Mouse (Mus musculus) MEL (cell line): ENCODE results near the gene Pde11a. TPM values are rescaled to one million over a fixed set of nuclear protein-coding genes. Genes with fewer than 3 reads are reported as not detected.

Experiments
- DNase-seq: peaks from one replicate; pipeline ENCODE4 v3.0.0; 2011; ENCODE audit warnings: low read depth, low spot score
- H3K27ac ChIP-seq: 2 replicates; pipeline ENCODE4 v1.5.1; 2012; ENCODE audit warnings: low read depth, mild to moderate bottlenecking, control low read depth, low read length, moderate library complexity; ENCODE audit not compliant: control insufficient read depth
- H3K27me3 ChIP-seq, 2 experiments: fragments of 150-350 bp in 1 of 2; sonication (generic) in 1 of 2; 2 replicates each; pipeline ENCODE4 v1.6.1; 2012; ENCODE audit warnings: low read length in 2 of 2, mild to moderate bottlenecking in 2 of 2, improper control_type of control experiment in 1 of 2, moderate library complexity in 1 of 2; ENCODE audit not compliant: insufficient read depth in 2 of 2, control insufficient read depth in 1 of 2
- H3K36me3 ChIP-seq, 2 experiments: 2 replicates each; pipeline ENCODE4 v1.6.1; 2012 to 2014; ENCODE audit warnings: low read length in 2 of 2, improper control_type of control experiment in 1 of 2, inconsistent platforms in 1 of 2, mild to moderate bottlenecking in 1 of 2; ENCODE audit not compliant: insufficient read depth in 2 of 2, control insufficient read depth in 1 of 2
- H3K4me1 ChIP-seq, 2 experiments: fragments of 150-350 bp in 1 of 2; sonication (generic) in 1 of 2; 2 replicates each; pipeline ENCODE4 v1.6.1; 2012; ENCODE audit warnings: low read length in 2 of 2, improper control_type of control experiment in 1 of 2, mild to moderate bottlenecking in 1 of 2; ENCODE audit not compliant: insufficient read depth in 2 of 2, control insufficient read depth in 1 of 2
- H3K4me3 ChIP-seq, 2 experiments: fragments of 150-350 bp in 1 of 2; sonication (generic) in 1 of 2; 2 replicates each; pipeline ENCODE4 v1.5.1; 2012; ENCODE audit warnings: low read depth in 2 of 2, low read length in 2 of 2, mild to moderate bottlenecking in 2 of 2, moderate library complexity in 2 of 2, control low read depth in 1 of 2, improper control_type of control experiment in 1 of 2; ENCODE audit not compliant: control insufficient read depth in 1 of 2, insufficient read depth in 1 of 2
- H3K79me2 ChIP-seq: 2 replicates; pipeline ENCODE4 v1.6.1; 2012; ENCODE audit warnings: mild to moderate bottlenecking, low read length, moderate library complexity; ENCODE audit not compliant: control insufficient read depth, poor library complexity, insufficient read depth
- H3K9ac ChIP-seq: 2 replicates; pipeline ENCODE4 v1.6.1; 2012; ENCODE audit warnings: low read depth, mild to moderate bottlenecking, control low read depth, low read length, moderate library complexity; ENCODE audit not compliant: control insufficient read depth, poor library complexity, severe bottlenecking
- H3K9me3 ChIP-seq: fragments of 150-350 bp; sonication (generic); replicated peaks from 2 replicates; pipeline ENCODE4 v1.6.1; 2012; ENCODE audit warnings: mild to moderate bottlenecking, low read length, improper control_type of control experiment, moderate library complexity; ENCODE audit not compliant: insufficient read depth
- CTCF ChIP-seq, 3 experiments: IDR thresholded peaks in 2 of 3; conservative IDR thresholded peaks in 1 of 3; 2 replicates each; pipeline ENCODE4 v1.5.1; 2011 to 2012; ENCODE audit warnings: low read length in 3 of 3, low read depth in 2 of 3, mild to moderate bottlenecking in 2 of 3, improper control_type of control experiment in 1 of 3, inconsistent platforms in 1 of 3, mixed read lengths in 1 of 3, moderate library complexity in 1 of 3; ENCODE audit not compliant: control insufficient read depth in 1 of 3, insufficient read depth in 1 of 3, poor library complexity in 1 of 3, severe bottlenecking in 1 of 3
- E2F4 ChIP-seq: IDR thresholded peaks from 2 replicates; pipeline ENCODE4 v1.6.1; 2011; ENCODE audit warnings: low read depth, low read length, improper control_type of control experiment, borderline replicate concordance
- ELF1 ChIP-seq: IDR thresholded peaks from 2 replicates; pipeline ENCODE4 v1.6.1; 2014; ENCODE audit warnings: low read depth, mild to moderate bottlenecking, inconsistent platforms, low read length, improper control_type of control experiment, moderate library complexity
- EP300 ChIP-seq, 2 experiments: IDR thresholded peaks; 2 replicates each; pipeline ENCODE4 v1.6.1; 2011; ENCODE audit warnings: improper control_type of control experiment in 2 of 2, low read length in 2 of 2, low read depth in 1 of 2, mild to moderate bottlenecking in 1 of 2
- GATA1 ChIP-seq: IDR thresholded peaks from 2 replicates; pipeline ENCODE4 v1.6.1; 2011; ENCODE audit warnings: low read depth, low read length, improper control_type of control experiment
- HCFC1 ChIP-seq: IDR thresholded peaks from 2 replicates; pipeline ENCODE4 v1.6.1; 2012; ENCODE audit warnings: low read depth, mild to moderate bottlenecking, inconsistent platforms, low read length, improper control_type of control experiment, moderate library complexity
- JUND ChIP-seq: IDR thresholded peaks from 2 replicates; pipeline ENCODE4 v1.6.1; 2011; ENCODE audit warnings: low read depth, mild to moderate bottlenecking, improper control_type of control experiment, low read length
- KAT2A ChIP-seq: conservative IDR thresholded peaks from 2 replicates; pipeline ENCODE4 v1.6.1; 2012; ENCODE audit warnings: low read depth, low read length, improper control_type of control experiment, inconsistent platforms
- MAZ ChIP-seq: IDR thresholded peaks from 2 replicates; pipeline ENCODE4 v1.6.1; 2012; ENCODE audit warnings: low read depth, mild to moderate bottlenecking, inconsistent platforms, low read length, improper control_type of control experiment
- MEF2A ChIP-seq: IDR thresholded peaks from 2 replicates; pipeline ENCODE4 v1.6.1; 2014; ENCODE audit warnings: low read depth, mild to moderate bottlenecking, inconsistent platforms, low read length, improper control_type of control experiment; ENCODE audit not compliant: poor library complexity, insufficient replicate concordance, severe bottlenecking; ENCODE audit errors: extremely low read depth
- MYB ChIP-seq: IDR thresholded peaks from 2 replicates; pipeline ENCODE4 v1.6.1; 2011; ENCODE audit warnings: mild to moderate bottlenecking, low read depth, low read length, improper control_type of control experiment
- MYC ChIP-seq: IDR thresholded peaks from 2 replicates; pipeline ENCODE4 v1.6.1; 2011; ENCODE audit warnings: low read depth, mild to moderate bottlenecking, low read length, improper control_type of control experiment, moderate library complexity
- NELFE ChIP-seq: IDR thresholded peaks from 2 replicates; pipeline ENCODE4 v1.6.1; 2011; ENCODE audit warnings: low read depth, low read length, improper control_type of control experiment
- NRF1 ChIP-seq: IDR thresholded peaks from 2 replicates; pipeline ENCODE4 v1.6.1; 2014; ENCODE audit warnings: low read depth, mild to moderate bottlenecking, inconsistent platforms, low read length, improper control_type of control experiment, moderate library complexity; ENCODE audit not compliant: poor library complexity, insufficient read depth, severe bottlenecking
- POLR2A ChIP-seq, 2 experiments: IDR thresholded peaks; 2 replicates each; pipeline ENCODE4 v1.6.1; 2011 to 2012; ENCODE audit warnings: low read length in 2 of 2, mild to moderate bottlenecking in 2 of 2, control low read depth in 1 of 2, improper control_type of control experiment in 1 of 2, low read depth in 1 of 2, moderate library complexity in 1 of 2; ENCODE audit not compliant: control insufficient read depth in 1 of 2, insufficient read depth in 1 of 2, poor library complexity in 1 of 2
- RCOR1 ChIP-seq: IDR thresholded peaks from 2 replicates; pipeline ENCODE4 v1.6.1; 2012; ENCODE audit warnings: low read depth, mild to moderate bottlenecking, inconsistent platforms, low read length, improper control_type of control experiment
- SIN3A ChIP-seq: IDR thresholded peaks from 2 replicates; pipeline ENCODE4 v1.6.1; 2012; ENCODE audit warnings: low read length, improper control_type of control experiment, inconsistent platforms
- SMC3 ChIP-seq: IDR thresholded peaks from 2 replicates; pipeline ENCODE4 v1.6.1; 2011; ENCODE audit warnings: low read depth, low read length, improper control_type of control experiment
- TBP ChIP-seq: IDR thresholded peaks from 2 replicates; pipeline ENCODE4 v1.8.0; 2011; ENCODE audit warnings: low read depth, low read length, improper control_type of control experiment
- ZC3H11A ChIP-seq: IDR thresholded peaks from 2 replicates; pipeline ENCODE4 v1.6.1; 2012; ENCODE audit warnings: low read depth, mild to moderate bottlenecking, inconsistent platforms, low read length, improper control_type of control experiment
- ZKSCAN1 ChIP-seq: IDR thresholded peaks from 2 replicates; pipeline ENCODE4 v1.6.1; 2012; ENCODE audit warnings: low read depth, mild to moderate bottlenecking, inconsistent platforms, low read length, improper control_type of control experiment, moderate library complexity
- polyA plus RNA-seq, 2 experiments: library from polyadenylated mRNA; stranded (reverse) in 1 of 2; unstranded in 1 of 2; fragments of >175 nt in 1 of 2; fragments of >200 nt in 1 of 2; gene quantifications; 2 replicates each; pipeline versions ENCODE4 v1.2.1 to v1.2.4; 2012; ENCODE audit warnings: low replicate concordance in 2 of 2, low read depth in 1 of 2; ENCODE audit not compliant: insufficient read length in 2 of 2, insufficient read depth in 1 of 2, missing spikeins in 1 of 2
- total RNA-seq: library from RNA; depleted of rRNA; stranded (reverse); fragments of 300-350 nt; gene quantifications from 2 replicates; pipeline ENCODE4 v1.2.3, GENCODE M21; 2012

The Pde11a gene
- total and polyA plus RNA-seq, 3 experiments: not detected

DNA sequence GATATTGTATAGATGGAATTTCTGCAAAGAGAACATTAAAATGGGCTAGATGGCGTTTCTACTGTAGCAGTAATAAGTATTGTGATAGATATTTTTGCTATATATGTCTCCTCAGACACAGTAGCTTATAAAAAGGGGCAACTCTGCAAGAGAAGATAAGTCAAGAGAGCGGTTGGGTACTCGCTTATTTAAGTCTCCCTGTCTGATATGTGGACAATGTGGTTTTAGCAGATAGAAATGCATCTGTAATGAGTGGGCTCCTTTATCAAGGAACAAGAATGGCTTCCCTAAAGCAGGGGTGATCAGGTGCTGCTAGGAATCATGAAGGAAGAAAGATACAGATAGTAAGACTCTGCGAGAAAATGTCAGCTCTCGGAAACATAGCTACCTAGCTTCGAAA lies 18.2 kb downstream of the Pde11a start:
- Histone ChIP-seq H3K36me3 (no peaks in the 10 kb centered on the region), H3K4me1 (no peaks in the 10 kb centered on the region), H3K9me3 (no peaks in the 10 kb centered on the region), H3K27me3 (no peaks in the 10 kb centered on the region), H3K79me2 (no peaks in the 10 kb centered on the region), H3K4me3 (no peak overlapping the region), H3K9ac (no peak overlapping the region), H3K27ac (no peak overlapping the region)
- TF ChIP-seq POLR2A (IDR thresholded peaks at IDR 0.05; ENCODE audit: control insufficient read depth in 1 of 2, insufficient read depth in 1 of 2, low read depth in 1 of 2, low read length in 2 of 2, poor library complexity in 1 of 2) (no peak), MYC (no peak), ELF1 (no peak), NELFE (no peak), CTCF (IDR thresholded peaks at IDR 0.05 in 2 of 3, conservative IDR thresholded peaks at IDR 0.05 in 1 of 3; ENCODE audit: control insufficient read depth in 1 of 3, insufficient read depth in 1 of 3, low read depth in 2 of 3, low read length in 3 of 3, poor library complexity in 1 of 3, severe bottlenecking in 1 of 3) (no peak), EP300 (IDR thresholded peaks at IDR 0.05; ENCODE audit: low read depth in 1 of 2, low read length in 2 of 2) (no peak), NRF1 (no peak), SMC3 (no peak), SIN3A (no peak), MYB (no peak), HCFC1 (no peak), TBP (no peak), JUND (no peak), GATA1 (no peak), ZKSCAN1 (no peak), MEF2A (no peak)
- DNase-seq: peak; percentile 2

DNA sequence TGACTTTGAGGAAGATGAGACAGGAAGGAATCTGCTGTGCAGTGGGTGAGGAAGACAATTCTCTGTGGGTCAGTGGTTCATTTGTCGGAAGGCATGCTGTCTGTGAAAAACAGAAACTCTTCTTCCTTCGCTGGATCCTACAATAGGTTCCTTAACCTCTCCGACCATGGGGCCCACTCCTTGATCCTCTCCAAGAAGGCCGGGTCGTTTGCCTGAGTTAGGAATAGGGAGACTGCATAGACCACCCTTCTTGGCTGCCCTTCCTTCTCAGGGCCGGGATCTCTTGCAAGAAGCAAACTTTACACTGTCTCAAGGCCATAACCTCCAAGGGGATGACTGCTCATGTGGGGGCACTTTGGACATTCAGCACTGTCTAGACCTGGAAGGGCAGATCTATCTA lies 19.3 kb downstream of the Pde11a start:
- no peaks in the 10 kb centered on the region for H3K27me3 ChIP-seq
- H3K27ac ChIP-seq: no peak overlapping the region
- no peaks in the 10 kb centered on the region for H3K79me2 ChIP-seq
- H3K4me3 ChIP-seq: no peak overlapping the region
- no peaks in the 10 kb centered on the region for H3K9me3 ChIP-seq
- DNase-seq: no peak
- H3K9ac ChIP-seq: no peak overlapping the region
- H3K36me3 ChIP-seq: no peaks in the 10 kb centered on the region
- H3K4me1 ChIP-seq: no peaks in the 10 kb centered on the region
- TF ChIP-seq KAT2A (no peak), RCOR1 (no peak), E2F4 (no peak), MYB (no peak), ZC3H11A (no peak), MAZ (no peak), NELFE (no peak), EP300 (IDR thresholded peaks at IDR 0.05; ENCODE audit: low read depth in 1 of 2, low read length in 2 of 2) (no peak)
